Mouse (Mus musculus) CH12.LX (cell line): Measurements from ENCODE around the gene Prpf31. TPM values are rescaled to one million over a fixed set of nuclear protein-coding genes. Genes with fewer than 3 reads are reported as not detected.

Source experiments
- DNase-seq: peaks from one replicate; pipeline ENCODE4 v3.0.0-alpha.2; 2013; ENCODE audit errors: extremely low read depth
- H3K27ac ChIP-seq: 2 replicates; pipeline ENCODE4 v1.5.1; 2012; ENCODE audit warnings: low read depth, mild to moderate bottlenecking, control low read depth, moderate library complexity; ENCODE audit not compliant: insufficient read depth
- H3K27me3 ChIP-seq: replicated peaks from 2 replicates; pipeline ENCODE3; 2012; ENCODE audit warnings: inconsistent platforms
- H3K36me3 ChIP-seq, 2 experiments: replicated peaks in 1 of 2; 2 replicates each; pipeline versions ENCODE3 to v1.6.1; 2012; ENCODE audit warnings: inconsistent platforms in 1 of 2, low read length in 1 of 2, mild to moderate bottlenecking in 1 of 2, mixed read lengths in 1 of 2, moderate library complexity in 1 of 2; ENCODE audit not compliant: control insufficient read depth in 1 of 2, insufficient read depth in 1 of 2
- H3K4me1 ChIP-seq, 2 experiments: 2 replicates each; pipeline ENCODE4 v1.6.1; 2012; ENCODE audit warnings: inconsistent platforms in 1 of 2, moderate library complexity in 1 of 2; ENCODE audit not compliant: insufficient read depth in 2 of 2, control insufficient read depth in 1 of 2
- H3K4me2 ChIP-seq: 2 replicates; pipeline ENCODE4 v1.6.1; 2012; ENCODE audit warnings: low read depth, mild to moderate bottlenecking, control low read depth; ENCODE audit not compliant: poor library complexity, insufficient read depth, severe bottlenecking
- H3K4me3 ChIP-seq, 3 experiments: fragments of 150-350 bp in 1 of 3; sonication (generic) in 1 of 3; replicated peaks in 1 of 3; 2 replicates each; pipeline versions ENCODE3 to v1.5.1; 2011 to 2012; ENCODE audit warnings: low read depth in 2 of 3, low read length in 2 of 3, mild to moderate bottlenecking in 2 of 3, moderate library complexity in 2 of 3, control low read depth in 1 of 3, improper control_type of control experiment in 1 of 3, inconsistent platforms in 1 of 3, mixed read lengths in 1 of 3; ENCODE audit not compliant: poor library complexity in 1 of 3
- H3K79me2 ChIP-seq: replicated peaks from 2 replicates; pipeline ENCODE4 v1.6.1; 2012; ENCODE audit warnings: mild to moderate bottlenecking, moderate library complexity; ENCODE audit not compliant: control insufficient read depth, poor library complexity, insufficient read depth, severe bottlenecking; ENCODE audit errors: extremely low read depth
- H3K9ac ChIP-seq: 2 replicates; pipeline ENCODE4 v1.6.1; 2012; ENCODE audit warnings: low read depth, mild to moderate bottlenecking, control low read depth, moderate library complexity; ENCODE audit not compliant: insufficient read depth
- H3K9me3 ChIP-seq: replicated peaks from 2 replicates; pipeline ENCODE3; 2012; ENCODE audit warnings: low read length, inconsistent platforms, mixed read lengths
- BHLHE40 ChIP-seq: IDR thresholded peaks from 2 replicates; pipeline ENCODE4 v1.6.1; 2011; ENCODE audit warnings: mild to moderate bottlenecking, low read depth, low read length, improper control_type of control experiment
- CHD1 ChIP-seq: IDR thresholded peaks from 2 replicates; pipeline ENCODE4 v1.6.1; 2012; ENCODE audit warnings: low read depth, low read length, improper control_type of control experiment, inconsistent platforms
- CHD2 ChIP-seq: IDR thresholded peaks from 2 replicates; pipeline ENCODE4 v1.6.1; 2011; ENCODE audit warnings: low read length, improper control_type of control experiment
- CTCF ChIP-seq, 2 experiments: IDR thresholded peaks in 1 of 2; conservative IDR thresholded peaks in 1 of 2; 2 replicates each; pipeline ENCODE4 v1.5.1; 2011 to 2012; ENCODE audit warnings: low read depth in 2 of 2, low read length in 2 of 2, improper control_type of control experiment in 1 of 2, inconsistent platforms in 1 of 2, mild to moderate bottlenecking in 1 of 2, moderate library complexity in 1 of 2
- E2F4 ChIP-seq: IDR thresholded peaks from 2 replicates; pipeline ENCODE4 v1.6.1; 2011; ENCODE audit warnings: low read depth, low read length, improper control_type of control experiment; ENCODE audit not compliant: insufficient replicate concordance
- ELF1 ChIP-seq: IDR thresholded peaks from 2 replicates; pipeline ENCODE4 v1.6.1; 2014; ENCODE audit warnings: low read depth, mild to moderate bottlenecking, inconsistent platforms, low read length, improper control_type of control experiment
- ETS1 ChIP-seq: conservative IDR thresholded peaks from 2 replicates; pipeline ENCODE4 v1.6.1; 2012; ENCODE audit warnings: low read depth, mild to moderate bottlenecking, inconsistent platforms, low read length, improper control_type of control experiment, moderate library complexity
- GABPA ChIP-seq: IDR thresholded peaks from 2 replicates; pipeline ENCODE4 v1.6.1; 2012; ENCODE audit warnings: low read depth, low read length, improper control_type of control experiment, inconsistent platforms; ENCODE audit not compliant: insufficient replicate concordance
- HCFC1 ChIP-seq: IDR thresholded peaks from 2 replicates; pipeline ENCODE4 v1.6.1; 2012; ENCODE audit warnings: low read depth, mild to moderate bottlenecking, inconsistent platforms, low read length, improper control_type of control experiment
- IRF4 ChIP-seq: IDR thresholded peaks from 2 replicates; pipeline ENCODE4 v1.6.1; 2014; ENCODE audit warnings: low read depth, mild to moderate bottlenecking, inconsistent platforms, low read length, improper control_type of control experiment
- JUN ChIP-seq: IDR thresholded peaks from 2 replicates; pipeline ENCODE4 v1.6.1; 2011; ENCODE audit warnings: low read depth, mild to moderate bottlenecking, low read length, improper control_type of control experiment, moderate library complexity; ENCODE audit not compliant: insufficient read depth
- JUND ChIP-seq: conservative IDR thresholded peaks from 2 replicates; pipeline ENCODE4 v1.6.1; 2011; ENCODE audit warnings: low read depth, low read length, improper control_type of control experiment
- KAT2A ChIP-seq: IDR thresholded peaks from 2 replicates; pipeline ENCODE4 v1.6.1; 2012; ENCODE audit warnings: low read length, improper control_type of control experiment, inconsistent platforms; ENCODE audit not compliant: insufficient replicate concordance
- MAFK ChIP-seq: IDR thresholded peaks from 2 replicates; pipeline ENCODE4 v1.6.1; 2011; ENCODE audit warnings: low read length, improper control_type of control experiment; ENCODE audit not compliant: insufficient replicate concordance
- MAX ChIP-seq: IDR thresholded peaks from 2 replicates; pipeline ENCODE4 v1.6.1; 2011; ENCODE audit warnings: low read length, improper control_type of control experiment
- MAZ ChIP-seq: IDR thresholded peaks from 2 replicates; pipeline ENCODE4 v1.6.1; 2012; ENCODE audit warnings: low read depth, mild to moderate bottlenecking, inconsistent platforms, low read length, improper control_type of control experiment, moderate library complexity
- MEF2A ChIP-seq: IDR thresholded peaks from 2 replicates; pipeline ENCODE4 v1.6.1; 2014; ENCODE audit warnings: low read depth, mild to moderate bottlenecking, inconsistent platforms, low read length, improper control_type of control experiment, borderline replicate concordance
- MXI1 ChIP-seq: IDR thresholded peaks from 2 replicates; pipeline ENCODE4 v1.6.1; 2011; ENCODE audit warnings: mild to moderate bottlenecking, low read depth, low read length, improper control_type of control experiment
- MYC ChIP-seq: IDR thresholded peaks from 2 replicates; pipeline ENCODE4 v1.6.1; 2011; ENCODE audit warnings: low read depth, mild to moderate bottlenecking, improper control_type of control experiment, low read length
- NELFE ChIP-seq: IDR thresholded peaks from 2 replicates; pipeline ENCODE4 v1.6.1; 2011; ENCODE audit warnings: low read depth, low read length, improper control_type of control experiment
- NRF1 ChIP-seq: IDR thresholded peaks from 2 replicates; pipeline ENCODE4 v1.6.1; 2014; ENCODE audit warnings: low read depth, mild to moderate bottlenecking, inconsistent platforms, low read length, improper control_type of control experiment, moderate library complexity
- PAX5 ChIP-seq: IDR thresholded peaks from 2 replicates; pipeline ENCODE4 v1.6.1; 2012; ENCODE audit warnings: low read length, inconsistent platforms, mixed read lengths
- POLR2A ChIP-seq: IDR thresholded peaks from 2 replicates; pipeline ENCODE4 v1.6.1; 2011; ENCODE audit warnings: low read depth, mild to moderate bottlenecking, improper control_type of control experiment, low read length
- POLR2AphosphoS2 ChIP-seq: IDR thresholded peaks from 2 replicates; pipeline ENCODE4 v1.6.1; 2011; ENCODE audit warnings: low read depth, low read length, improper control_type of control experiment
- RCOR1 ChIP-seq: conservative IDR thresholded peaks from 2 replicates; pipeline ENCODE4 v1.6.1; 2012; ENCODE audit warnings: low read depth, mild to moderate bottlenecking, inconsistent platforms, low read length, improper control_type of control experiment
- SIN3A ChIP-seq: IDR thresholded peaks from 2 replicates; pipeline ENCODE4 v1.6.1; 2012; ENCODE audit warnings: low read length, improper control_type of control experiment, inconsistent platforms
- TBP ChIP-seq: conservative IDR thresholded peaks from 2 replicates; pipeline ENCODE4 v1.6.1; 2011; ENCODE audit warnings: low read depth, low read length, improper control_type of control experiment
- TCF12 ChIP-seq: IDR thresholded peaks from 2 replicates; pipeline ENCODE4 v1.6.1; 2014; ENCODE audit warnings: low read depth, mild to moderate bottlenecking, inconsistent platforms, low read length, improper control_type of control experiment
- UBTF ChIP-seq: IDR thresholded peaks from 2 replicates; pipeline ENCODE4 v1.6.1; 2012; ENCODE audit warnings: low read depth, mild to moderate bottlenecking, inconsistent platforms, low read length, improper control_type of control experiment, moderate library complexity
- USF1 ChIP-seq: IDR thresholded peaks from 2 replicates; pipeline ENCODE4 v1.6.1; 2014; ENCODE audit warnings: low read depth, mild to moderate bottlenecking, inconsistent platforms, low read length, improper control_type of control experiment
- USF2 ChIP-seq: conservative IDR thresholded peaks from 2 replicates; pipeline ENCODE4 v1.6.1; 2011; ENCODE audit warnings: low read depth, low read length, improper control_type of control experiment
- ZC3H11A ChIP-seq: IDR thresholded peaks from 2 replicates; pipeline ENCODE4 v1.6.1; 2012; ENCODE audit warnings: low read depth, mild to moderate bottlenecking, inconsistent platforms, low read length, improper control_type of control experiment
- ZKSCAN1 ChIP-seq: IDR thresholded peaks from 2 replicates; pipeline ENCODE4 v1.6.1; 2012; ENCODE audit warnings: low read depth, inconsistent platforms, low read length, improper control_type of control experiment, borderline replicate concordance
- ZMIZ1 ChIP-seq: IDR thresholded peaks from 2 replicates; pipeline ENCODE4 v1.6.1; 2012; ENCODE audit warnings: low read depth, mild to moderate bottlenecking, inconsistent platforms, low read length, improper control_type of control experiment
- ZNF384 ChIP-seq: IDR thresholded peaks from 2 replicates; pipeline ENCODE4 v1.6.1; 2012; ENCODE audit warnings: low read depth, low read length, improper control_type of control experiment, inconsistent platforms
- dilution Hi-C: fragments of 300-500 bp; cut with MboI; formaldehyde crosslinking; loops from 2 replicates; pipeline ENCODE4 v1.14.3; 2020; ENCODE audit warnings: low sequenced_read_pairs; ENCODE audit not compliant: extremely low pct_unique_long_range_greater_than_20kb, extremely low pct_ligation_motif_present
- in situ Hi-C: fragments of 300-500 bp; cut with MboI; formaldehyde crosslinking; loops from 3 replicates; pipeline ENCODE4 v1.14.3; 2019; ENCODE audit warnings: low sequenced_read_pairs, low pct_ligation_motif_present, low pct_unique_long_range_greater_than_20kb, mixed read lengths
- polyA plus RNA-seq: library from polyadenylated mRNA; unstranded; fragments of >175 nt; gene quantifications from 2 replicates; pipeline ENCODE4 v1.2.1, GENCODE M21; 2012; ENCODE audit warnings: low read depth; ENCODE audit not compliant: insufficient read length
- total RNA-seq, 2 experiments: library from RNA; depleted of rRNA; stranded (reverse); fragments of 300-350 nt in 1 of 2; fragments of >200 nt in 1 of 2; gene quantifications; 2 replicates each; pipeline ENCODE4 v1.2.3; 2012 to 2014

The Prpf31 gene
- total RNA-seq (2012; rRNA removed) (99.2 and 125 TPM in 2 replicates), total RNA-seq (2014; rRNA removed) (117 and 119 TPM in 2 replicates), polyA plus RNA-seq (171 and 204 TPM in 2 replicates)

GRCm38 (mm10) chr7:3629543-3630477 lies at the start of gene Prpf31, which contains the start of gene Tfpt:
Gene Prpf31, plus strand, starts transcription at chr7:3629985.
Gene Tfpt, minus strand, starts transcription at chr7:3629929.
- no peaks in the 10 kb centered on the region for H3K27me3 ChIP-seq
- dilution Hi-C loops: no loop called here
- peak; percentile 97 for DNase-seq
- peak within 1 kb of the TSS; percentile 96 for H3K9ac ChIP-seq
- peaks cover 37 to 72% of the 10 kb centered on the region in 2 experiments for H3K36me3 ChIP-seq
- no peaks in the 10 kb centered on the region for H3K9me3 ChIP-seq
- TF ChIP-seq ZMIZ1 (peak; percentile 32; the same call in 1 of the 2 replicates), CTCF (conservative IDR thresholded peaks at IDR 0.05 in 1 of 2, IDR thresholded peaks at IDR 0.05 in 1 of 2; ENCODE audit: low read depth in 2 of 2, low read length in 2 of 2) (no peak), CHD2 (peak; percentile 86), USF1 (no peak), IRF4 (peak; percentile 77), POLR2AphosphoS2 (no peak), ELF1 (peak; percentile 90), NRF1 (0 out of 2 replicates have a peak, but pooled peaks have one; percentile 19), UBTF (no peak), POLR2A (peak; percentile 79), GABPA (peak; percentile 37; the same call in 1 of the 2 replicates), MYC (peak; percentile 67), MXI1 (peak; percentile 87), ZKSCAN1 (no peak), USF2 (no peak), TCF12 (0 out of 2 replicates have a peak, but pooled peaks have one; percentile 68), NELFE (peak; percentile 75), MEF2A (peak; percentile 37; the same call in 1 of the 2 replicates), MAZ (no peak), HCFC1 (peak; percentile 96), BHLHE40 (no peak), ZNF384 (no peak), RCOR1 (no peak), CHD1 (no peak), JUND (peak; percentile 25; the same call in 1 of the 2 replicates), E2F4 (peak; percentile 88; the same call in 1 of the 2 replicates), JUN (no peak; the same call in 1 of the 2 replicates), ETS1 (0 out of 2 replicates have a peak, but pooled peaks have one; percentile 14), SIN3A (peak; percentile 99), TBP (peak; percentile 76; the same call in 1 of the 2 replicates), MAFK (no peak), ZC3H11A (no peak), PAX5 (no peak), KAT2A (peak; percentile 94; the same call in 1 of the 2 replicates), MAX (peak; percentile 58)
- TF ChIP-seq, all 38 proteins: peak for 20
- peak within 1 kb of the TSS; percentile 84 for H3K4me2 ChIP-seq
- H3K4me1 ChIP-seq: peaks cover 7 to 48% of the 10 kb centered on the region in 2 experiments
- peak within 1 kb of the TSS; percentile 67 to 75 (median 69) for H3K4me3 ChIP-seq
- in situ Hi-C loops: no loop called here
- peak within 1 kb of the TSS; percentile 56 for H3K27ac ChIP-seq
- peaks cover 37% of the 10 kb centered on the region for H3K79me2 ChIP-seq
